Mouse (Mus musculus) gastrocnemius, postnatal 10 days (tissue): ENCODE measurements around the gene Sparc. TPM values are rescaled to one million over a fixed set of nuclear protein-coding genes. Genes with fewer than 3 reads are reported as not detected.
A peak's percentile ranks its signal among the peaks of the same experiment; 100 is the strongest.

Experiments
- DNase-seq: peaks from one replicate; pipeline ENCODE4 v3.0.0; 2021; ENCODE audit warnings: mixed read lengths
- total RNA-seq, 2 experiments: library from RNA; stranded (reverse); gene quantifications; 2 replicates each; pipeline ENCODE4 v1.2.3; 2021

Gene Sparc
- total RNA-seq, 2 experiments from 2014 or later, result 2,118 to 2,804 TPM

GRCm38 (mm10) chr11:55365840-55366239, 57.1 kb downstream of the Sparc start:
- DNase-seq, result no peak

GRCm38 (mm10) chr11:55365242-55365641, 57.7 kb downstream of the Sparc start:
- no peak for DNase-seq

- peak; percentile 37 for DNase-seq
Observed at GRCm38 (mm10) chr11:55364662-55365061, 58.3 kb downstream of the Sparc start.

- DNase-seq, result no peak
Observed at GRCm38 (mm10) chr11:55358094-55358783, 64.7 kb downstream of the Sparc start.

- DNase-seq, result no peak
Observed at GRCm38 (mm10) chr11:55356846-55357245, 66.1 kb downstream of the Sparc start.

Other genes starting within 250 kb of the Sparc start
- 1 to 10 TPM; 3.4 to 6.5 TPM for gene Slc36a2, start 238.1 kb downstream of the Sparc start, total RNA-seq
- 1 to 10 TPM; 7.3 to 7.4 TPM for gene Slc36a1, start 218.8 kb downstream of the Sparc start, total RNA-seq
- under 1 TPM; 0.14 to 0.26 TPM for gene Fat2, start 86.6 kb downstream of the Sparc start, total RNA-seq
- 10 to 100 TPM; 66.8 to 84.1 TPM for gene Atox1, start 38.1 kb upstream of the Sparc start, total RNA-seq
- 10 to 100 TPM; 66.0 to 69.4 TPM for gene G3bp1, start 46.5 kb upstream of the Sparc start, total RNA-seq
- not detected for gene Glra1, start 185.0 kb upstream of the Sparc start, total RNA-seq